Mouse (Mus musculus): ENCODE results near the gene Hlx. TPM values are rescaled to one million over a fixed set of nuclear protein-coding genes. Genes with fewer than 3 reads are reported as not detected.
A peak's percentile ranks its signal among the peaks of the same experiment; 100 is the strongest.

Gene Hlx
- polyA plus RNA-seq, 1 experiment from 2014 or later, result 10.5 TPM

DNA sequence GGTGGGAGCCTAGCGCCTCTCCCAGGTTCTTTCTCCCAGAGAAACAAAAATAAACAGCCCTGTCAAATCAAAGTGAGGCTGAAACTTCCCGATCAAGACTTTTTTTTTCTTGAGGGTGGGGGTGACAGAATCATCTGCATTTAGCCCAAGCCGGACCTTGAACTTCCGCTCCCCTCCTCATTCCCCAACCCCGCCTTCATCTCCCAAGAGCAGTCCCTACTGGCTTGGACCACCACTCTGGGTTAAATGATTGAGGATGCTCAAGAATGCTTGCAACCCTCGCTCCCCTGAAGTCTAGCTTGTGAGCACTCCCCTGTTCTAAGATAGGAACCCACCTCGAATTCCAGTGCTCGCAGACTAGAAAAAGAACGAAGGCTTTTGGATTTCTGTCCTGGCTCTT is 11.3 kb downstream of the Hlx start:
- H3K27ac ChIP-seq (replicated peaks; ENCODE audit: low read depth, low read length), result no peak overlapping the region
- WGBS, result 0% methylated on average over 9 of the region's 9 CpGs
- DNase-seq (ENCODE audit: low spot score) (no peak), ATAC-seq (ENCODE audit: insufficient number of reproducible peaks, low FRiP score, low TSS enrichment, low read depth) (no peak)
- H3K4me2 ChIP-seq (ENCODE audit: low read depth, severe bottlenecking), result no peak overlapping the region
- no peaks in the 10 kb centered on the region; the same call in 1 of the 2 replicates for H3K4me1 ChIP-seq (ENCODE audit: control insufficient read depth, insufficient read depth, low read length)
- no peaks in the 10 kb centered on the region for H3K9me3 ChIP-seq (ENCODE audit: control insufficient read depth, low read length)
- H3K4me3 ChIP-seq (ENCODE audit: low read depth, low read length), result no peak overlapping the region
- H3K9ac ChIP-seq (ENCODE audit: low read length), result no peak overlapping the region
- no peaks in the 10 kb centered on the region for H3K36me3 ChIP-seq (ENCODE audit: control insufficient read depth, insufficient read depth, low read length)
- H3K27me3 ChIP-seq (ENCODE audit: control insufficient read depth, insufficient read depth, low read length), result peaks cover 91% of the 10 kb centered on the region

DNA sequence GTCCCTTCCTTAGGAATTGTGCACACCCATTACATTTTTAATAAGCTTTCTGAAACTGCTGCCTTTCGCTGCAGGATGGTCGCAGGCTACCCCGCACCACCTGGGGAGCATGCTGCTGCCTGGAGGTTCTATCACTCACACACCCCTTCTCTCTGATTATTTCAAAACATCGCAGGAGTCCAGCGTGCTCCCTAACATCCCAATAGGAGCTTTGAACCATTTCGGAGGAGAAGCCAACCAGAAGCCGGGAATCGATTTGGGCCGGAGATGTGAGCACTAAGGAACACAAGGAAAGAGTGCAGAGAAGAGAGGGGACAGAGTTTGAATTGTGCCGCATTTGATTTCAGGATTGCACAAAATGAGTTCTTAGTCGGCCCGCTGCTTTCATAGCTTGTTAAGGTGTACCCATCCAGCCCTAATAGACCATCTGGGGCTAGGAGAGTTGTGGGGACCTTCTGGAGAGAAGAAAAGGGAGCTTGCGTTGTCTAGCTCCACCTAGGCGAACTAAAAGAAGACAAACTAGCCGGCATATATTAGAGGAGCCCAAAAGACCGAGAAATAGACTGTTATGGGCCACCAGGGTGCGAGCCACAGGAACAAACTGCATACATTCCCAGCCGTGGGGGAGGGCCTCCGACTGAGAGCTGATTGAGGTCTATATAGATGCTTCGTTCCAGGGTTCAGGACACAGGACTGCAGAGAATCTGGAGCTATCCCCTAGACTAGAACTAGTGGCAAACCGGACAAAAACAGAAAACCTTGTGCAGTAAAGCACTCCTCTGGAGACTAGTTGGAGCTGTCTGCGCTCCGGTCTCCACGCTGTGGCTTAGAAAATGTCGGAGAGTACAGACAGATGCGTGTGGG is 12.0 kb downstream of the Hlx start:
- DNase-seq (ENCODE audit: low spot score) (peak; percentile 62), ATAC-seq (ENCODE audit: insufficient number of reproducible peaks, low FRiP score, low TSS enrichment, low read depth) (no peak)
- peaks cover 91% of the 10 kb centered on the region for H3K27me3 ChIP-seq (ENCODE audit: control insufficient read depth, insufficient read depth, low read length)
- no peak overlapping the region for H3K4me2 ChIP-seq (ENCODE audit: low read depth, severe bottlenecking)
- H3K9me3 ChIP-seq (ENCODE audit: control insufficient read depth, low read length), result no peaks in the 10 kb centered on the region
- no peak overlapping the region for H3K9ac ChIP-seq (ENCODE audit: low read length)
- H3K27ac ChIP-seq (replicated peaks; ENCODE audit: low read depth, low read length), result no peak overlapping the region
- under 1% methylated on average over 26 of the region's 26 CpGs for WGBS
- no peaks in the 10 kb centered on the region for H3K36me3 ChIP-seq (ENCODE audit: control insufficient read depth, insufficient read depth, low read length)
- no peak overlapping the region for H3K4me3 ChIP-seq (ENCODE audit: low read depth, low read length)
- H3K4me1 ChIP-seq (ENCODE audit: control insufficient read depth, insufficient read depth, low read length), result no peaks in the 10 kb centered on the region; the same call in 1 of the 2 replicates

DNA sequence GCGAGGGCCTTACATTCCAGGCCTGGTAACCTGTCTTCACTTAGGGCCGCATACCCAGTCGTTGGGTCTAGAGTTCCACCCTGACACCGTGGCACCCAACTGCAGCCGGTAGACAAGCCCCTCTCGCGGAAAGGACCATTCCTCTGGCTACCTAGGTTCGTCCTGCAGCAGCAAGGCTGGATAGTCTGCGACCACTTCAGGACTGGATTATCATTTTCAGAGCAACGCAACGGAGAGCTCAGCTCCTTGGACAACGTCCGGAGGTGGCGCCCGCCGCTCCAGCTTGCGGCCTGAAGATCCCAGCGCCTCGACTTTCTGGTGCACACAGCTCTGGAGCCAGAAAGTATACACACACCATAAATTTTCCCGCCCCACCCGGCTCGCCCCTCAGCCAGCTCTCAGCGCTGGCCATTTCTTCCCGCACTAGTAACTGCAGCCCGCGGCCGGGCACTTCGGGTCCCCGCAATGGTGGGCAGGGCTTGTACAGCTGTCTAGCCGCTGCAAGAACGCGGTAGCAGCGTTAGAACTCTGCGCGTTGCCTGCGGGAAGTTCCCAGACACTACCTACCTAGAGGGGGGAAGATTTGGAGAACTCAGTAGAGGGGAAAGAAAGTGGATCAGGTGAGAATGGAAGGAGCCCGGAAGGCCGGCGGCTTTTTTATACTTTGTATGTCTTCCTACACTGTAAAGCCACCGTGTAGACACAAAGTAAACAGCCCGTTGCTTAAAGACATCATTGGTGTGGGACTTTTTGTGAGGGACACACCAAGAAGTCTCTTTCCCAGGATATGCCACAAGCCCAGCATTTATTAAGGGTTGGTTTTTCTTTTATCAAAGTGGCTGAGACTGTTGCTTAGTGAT is 13.9 kb downstream of the Hlx start:
- peaks cover 88% of the 10 kb centered on the region for H3K27me3 ChIP-seq (ENCODE audit: control insufficient read depth, insufficient read depth, low read length)
- peak overlapping the region; percentile 6; the same call in 1 of the 2 replicates for H3K4me3 ChIP-seq (ENCODE audit: low read depth, low read length)
- DNase-seq (ENCODE audit: low spot score) (peak; percentile 67), ATAC-seq (ENCODE audit: insufficient number of reproducible peaks, low FRiP score, low TSS enrichment, low read depth) (no peak)
- no peak overlapping the region for H3K27ac ChIP-seq (replicated peaks; ENCODE audit: low read depth, low read length)
- no peak overlapping the region for H3K9ac ChIP-seq (ENCODE audit: low read length)
- WGBS, result under 1% methylated on average over 41 of the region's 41 CpGs
- no peaks in the 10 kb centered on the region for H3K36me3 ChIP-seq (ENCODE audit: control insufficient read depth, insufficient read depth, low read length)
- no peaks in the 10 kb centered on the region for H3K9me3 ChIP-seq (ENCODE audit: control insufficient read depth, low read length)
- H3K4me1 ChIP-seq (ENCODE audit: control insufficient read depth, insufficient read depth, low read length), result no peaks in the 10 kb centered on the region
- H3K4me2 ChIP-seq (ENCODE audit: low read depth, severe bottlenecking), result no peak overlapping the region

DNA sequence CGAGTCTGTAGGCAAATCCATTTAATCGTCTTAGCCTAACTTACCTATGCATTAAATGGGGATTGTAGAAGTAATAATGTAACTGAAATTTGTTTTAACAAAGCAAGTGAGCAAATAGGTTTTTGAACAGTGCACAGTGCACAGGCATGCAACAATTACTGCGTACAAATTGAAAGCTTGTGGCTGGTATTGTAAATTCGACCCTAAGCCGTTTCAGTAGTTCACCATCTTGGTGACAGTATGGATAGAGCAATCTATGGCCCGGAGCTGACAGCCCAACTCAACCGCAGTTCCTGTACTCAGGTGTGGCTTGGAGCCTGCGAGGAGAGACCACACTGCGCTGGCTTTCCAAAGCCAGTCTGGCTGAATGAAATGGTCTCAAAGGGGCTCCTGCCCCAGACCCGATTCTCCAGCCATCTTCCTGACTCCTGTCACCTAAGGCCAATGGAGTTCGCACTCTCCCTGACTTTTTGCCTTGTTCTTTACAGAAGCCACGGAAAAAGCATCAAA is 14.7 kb downstream of the Hlx start:
- under 1% methylated on average over 12 of the region's 12 CpGs for WGBS
- Histone ChIP-seq H3K27ac (replicated peaks; ENCODE audit: low read depth, low read length) (no peak overlapping the region), H3K4me3 (ENCODE audit: low read depth, low read length) (no peak overlapping the region), H3K4me2 (ENCODE audit: low read depth, severe bottlenecking) (no peak overlapping the region), H3K4me1 (ENCODE audit: control insufficient read depth, insufficient read depth, low read length) (no peaks in the 10 kb centered on the region), H3K9ac (ENCODE audit: low read length) (no peak overlapping the region), H3K27me3 (ENCODE audit: control insufficient read depth, insufficient read depth, low read length) (peaks cover 82% of the 10 kb centered on the region), H3K36me3 (ENCODE audit: control insufficient read depth, insufficient read depth, low read length) (no peaks in the 10 kb centered on the region), H3K9me3 (ENCODE audit: control insufficient read depth, low read length) (no peaks in the 10 kb centered on the region)
- ATAC-seq (ENCODE audit: insufficient number of reproducible peaks, low FRiP score, low TSS enrichment, low read depth), result no peak
- no peak for DNase-seq (ENCODE audit: low spot score)

DNA sequence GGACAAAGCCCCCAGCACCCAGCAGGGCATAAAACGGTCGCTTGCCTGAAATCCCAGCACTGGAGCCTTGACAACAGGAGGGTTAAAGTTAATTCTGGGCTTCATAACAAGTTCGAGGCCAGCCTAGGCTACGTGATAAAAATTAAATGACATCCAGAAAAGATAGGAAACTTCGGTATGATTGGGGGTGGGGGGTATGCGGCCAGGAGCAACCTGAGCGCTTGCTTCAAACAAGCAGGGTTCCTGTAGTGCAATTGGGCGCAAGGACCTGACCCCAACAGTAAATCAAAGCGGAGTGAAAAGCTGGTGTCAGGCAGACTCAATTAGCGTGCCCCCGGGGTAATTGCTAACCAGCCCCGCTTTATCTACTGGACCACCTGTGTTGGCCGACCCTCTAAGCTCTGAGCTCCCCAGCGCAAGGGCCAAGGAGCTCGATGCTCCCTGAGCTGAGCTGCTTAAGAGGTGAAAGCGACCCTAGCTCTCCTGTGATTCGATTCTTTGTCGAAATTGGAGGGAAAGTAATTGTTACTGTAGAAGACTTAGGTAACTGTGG is 15.3 kb downstream of the Hlx start:
- peak; percentile 57 for DNase-seq (ENCODE audit: low spot score)
- H3K4me1 ChIP-seq (ENCODE audit: control insufficient read depth, insufficient read depth, low read length), result no peaks in the 10 kb centered on the region
- 0% methylated on average over 18 of the region's 18 CpGs for WGBS
- H3K9ac ChIP-seq (ENCODE audit: low read length), result no peak overlapping the region
- no peaks in the 10 kb centered on the region for H3K9me3 ChIP-seq (ENCODE audit: control insufficient read depth, low read length)
- H3K4me3 ChIP-seq (ENCODE audit: low read depth, low read length), result no peak overlapping the region
- no peak for ATAC-seq (ENCODE audit: insufficient number of reproducible peaks, low FRiP score, low TSS enrichment, low read depth)
- H3K36me3 ChIP-seq (ENCODE audit: control insufficient read depth, insufficient read depth, low read length), result no peaks in the 10 kb centered on the region
- H3K27me3 ChIP-seq (ENCODE audit: control insufficient read depth, insufficient read depth, low read length), result peaks cover 76% of the 10 kb centered on the region
- no peak overlapping the region for H3K4me2 ChIP-seq (ENCODE audit: low read depth, severe bottlenecking)
- H3K27ac ChIP-seq (replicated peaks; ENCODE audit: low read depth, low read length), result no peak overlapping the region

DNA sequence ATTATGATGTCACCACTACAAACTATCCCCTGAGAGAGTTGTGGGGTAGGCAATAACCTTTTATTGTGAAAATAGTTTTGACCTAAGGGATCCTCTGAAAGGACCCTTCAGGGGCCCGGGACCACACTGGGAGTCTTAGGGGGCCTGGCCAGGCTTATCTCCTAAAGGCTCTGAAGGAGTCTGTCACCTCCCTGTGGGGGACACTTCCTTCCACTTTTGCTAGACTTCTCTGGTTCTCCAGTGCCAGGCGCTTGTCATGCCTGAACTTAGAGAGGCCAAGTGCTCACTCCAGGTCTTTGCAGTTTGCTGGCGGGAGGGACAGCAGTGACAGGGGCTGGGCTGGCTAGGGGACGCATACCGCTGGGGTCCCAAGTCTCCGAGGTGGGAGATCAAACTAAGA is 16.3 kb downstream of the Hlx start:
- ATAC-seq (ENCODE audit: insufficient number of reproducible peaks, low FRiP score, low TSS enrichment, low read depth) (no peak), DNase-seq (ENCODE audit: low spot score) (peak; percentile 32)
- Histone ChIP-seq H3K36me3 (ENCODE audit: control insufficient read depth, insufficient read depth, low read length) (no peaks in the 10 kb centered on the region), H3K9me3 (ENCODE audit: control insufficient read depth, low read length) (no peaks in the 10 kb centered on the region), H3K9ac (ENCODE audit: low read length) (no peak overlapping the region), H3K4me3 (ENCODE audit: low read depth, low read length) (no peak overlapping the region), H3K27ac (replicated peaks; ENCODE audit: low read depth, low read length) (no peak overlapping the region), H3K4me1 (ENCODE audit: control insufficient read depth, insufficient read depth, low read length) (no peaks in the 10 kb centered on the region), H3K4me2 (ENCODE audit: low read depth, severe bottlenecking) (no peak overlapping the region), H3K27me3 (ENCODE audit: control insufficient read depth, insufficient read depth, low read length) (peaks cover 66% of the 10 kb centered on the region)
- 2% methylated on average over 6 of the region's 6 CpGs for WGBS

DNA sequence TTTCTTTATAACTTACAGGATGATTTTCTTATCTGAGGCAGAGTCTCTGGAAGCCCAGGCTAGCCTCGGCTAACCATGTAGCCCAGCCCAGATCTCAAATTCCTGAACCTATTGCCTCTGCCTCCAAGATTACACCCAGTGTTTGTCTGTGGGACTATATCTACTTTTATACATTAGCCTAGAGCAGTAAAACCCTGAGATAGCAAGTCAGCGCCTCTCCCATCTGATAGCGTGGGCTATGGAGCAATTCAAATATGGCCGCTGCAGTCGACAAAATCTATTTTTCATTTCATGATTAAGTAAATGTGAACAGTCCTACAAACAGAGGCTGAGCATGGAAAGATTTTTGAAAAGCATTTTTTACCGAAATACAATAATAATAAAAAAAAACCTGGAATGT is 16.7 kb downstream of the Hlx start:
- H3K9me3 ChIP-seq (ENCODE audit: control insufficient read depth, low read length), result no peaks in the 10 kb centered on the region
- DNase-seq (ENCODE audit: low spot score) (no peak), ATAC-seq (ENCODE audit: insufficient number of reproducible peaks, low FRiP score, low TSS enrichment, low read depth) (no peak)
- no peak overlapping the region for H3K9ac ChIP-seq (ENCODE audit: low read length)
- no peak overlapping the region for H3K4me3 ChIP-seq (ENCODE audit: low read depth, low read length)
- no peaks in the 10 kb centered on the region for H3K4me1 ChIP-seq (ENCODE audit: control insufficient read depth, insufficient read depth, low read length)
- no peaks in the 10 kb centered on the region for H3K36me3 ChIP-seq (ENCODE audit: control insufficient read depth, insufficient read depth, low read length)
- H3K4me2 ChIP-seq (ENCODE audit: low read depth, severe bottlenecking), result no peak overlapping the region
- H3K27ac ChIP-seq (replicated peaks; ENCODE audit: low read depth, low read length), result no peak overlapping the region
- H3K27me3 ChIP-seq (ENCODE audit: control insufficient read depth, insufficient read depth, low read length), result peaks cover 64% of the 10 kb centered on the region
- WGBS, result 13% methylated on average over 6 of the region's 6 CpGs

DNA sequence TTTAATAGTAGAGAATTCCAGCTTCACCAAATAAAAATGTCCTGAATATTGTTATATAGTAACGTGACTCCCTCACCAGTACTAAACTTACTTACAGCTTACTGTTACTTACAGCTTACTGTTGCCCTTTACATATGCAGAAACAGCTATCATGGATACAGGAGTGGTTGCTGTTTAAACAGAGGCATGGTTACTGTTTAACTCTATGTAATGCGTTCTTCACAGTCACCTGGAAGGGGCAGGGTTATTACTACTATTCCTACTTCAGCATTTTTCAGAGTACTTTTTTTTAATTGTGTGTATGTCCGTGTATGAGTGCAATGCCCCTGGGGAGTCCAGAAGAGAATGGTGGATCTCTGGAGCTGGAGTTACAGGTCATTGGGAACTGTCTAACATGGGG is 17.9 kb downstream of the Hlx start:
- DNase-seq (ENCODE audit: low spot score) (no peak), ATAC-seq (ENCODE audit: insufficient number of reproducible peaks, low FRiP score, low TSS enrichment, low read depth) (no peak)
- no peak overlapping the region for H3K9ac ChIP-seq (ENCODE audit: low read length)
- H3K4me2 ChIP-seq (ENCODE audit: low read depth, severe bottlenecking), result no peak overlapping the region
- no peak overlapping the region for H3K27ac ChIP-seq (replicated peaks; ENCODE audit: low read depth, low read length)
- H3K9me3 ChIP-seq (ENCODE audit: control insufficient read depth, low read length), result no peaks in the 10 kb centered on the region
- no peaks in the 10 kb centered on the region for H3K4me1 ChIP-seq (ENCODE audit: control insufficient read depth, insufficient read depth, low read length)
- peaks cover 52% of the 10 kb centered on the region for H3K27me3 ChIP-seq (ENCODE audit: control insufficient read depth, insufficient read depth, low read length)
- 24% methylated on average over 3 of the region's 3 CpGs for WGBS
- H3K4me3 ChIP-seq (ENCODE audit: low read depth, low read length), result no peak overlapping the region
- no peaks in the 10 kb centered on the region for H3K36me3 ChIP-seq (ENCODE audit: control insufficient read depth, insufficient read depth, low read length)

Data from limb, embryonic 11.5 days (tissue).